Mouse (Mus musculus): ENCODE data around the gene Esrrg.
A peak's percentile ranks its signal among the peaks of the same experiment; 100 is the strongest.

Gene Esrrg

DNA sequence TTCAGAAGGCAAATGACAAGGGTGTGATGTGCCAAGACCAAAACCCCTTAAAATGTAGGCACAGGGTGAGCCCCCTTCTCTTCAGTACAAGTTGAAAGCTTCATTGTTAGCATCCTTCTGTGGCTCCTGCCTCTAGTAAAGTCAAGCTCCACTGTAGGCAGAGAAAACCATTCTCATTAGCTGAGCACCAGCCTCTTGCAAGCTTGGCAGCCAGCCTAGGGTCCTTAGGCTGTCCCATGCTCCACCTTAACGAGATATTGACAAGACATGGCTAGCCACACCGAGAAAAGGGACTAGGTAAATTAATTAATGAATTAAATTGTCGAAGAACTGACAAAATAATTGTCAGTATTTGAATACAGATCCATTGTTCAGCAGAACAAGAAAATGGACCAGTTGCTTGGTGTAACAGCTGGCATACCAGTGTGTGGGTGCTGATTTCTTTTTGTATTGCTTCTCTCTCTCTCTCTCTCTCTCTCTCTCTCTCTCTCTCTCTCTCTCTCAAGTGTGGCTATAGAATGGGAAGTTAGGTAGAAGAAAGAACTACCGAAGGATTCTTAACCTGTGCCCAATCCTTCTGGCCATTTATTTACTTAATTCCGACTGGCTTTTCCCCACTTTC, 311.7 kb downstream of the Esrrg start:
- no peak for DNase-seq

DNA sequence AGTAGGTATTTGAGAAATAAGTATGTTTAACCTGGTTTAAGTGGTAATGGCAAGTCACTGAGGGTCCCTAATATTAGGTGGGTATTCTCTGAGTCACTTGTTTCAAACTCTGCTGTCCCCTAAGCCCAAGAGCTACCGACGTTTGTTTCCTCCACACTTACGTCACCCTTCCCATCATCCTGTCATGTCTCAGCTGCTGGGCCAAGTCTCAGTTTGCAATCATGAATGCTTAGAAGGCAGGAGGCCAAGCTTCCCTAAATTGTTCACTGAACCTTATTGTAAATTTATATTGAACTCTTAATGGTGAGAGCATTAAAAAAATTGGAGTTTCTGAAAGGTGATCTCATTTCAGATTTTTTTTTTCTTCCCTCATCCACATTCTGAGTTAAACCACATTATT, 322.6 kb downstream of the Esrrg start:
- no peak for DNase-seq

DNA sequence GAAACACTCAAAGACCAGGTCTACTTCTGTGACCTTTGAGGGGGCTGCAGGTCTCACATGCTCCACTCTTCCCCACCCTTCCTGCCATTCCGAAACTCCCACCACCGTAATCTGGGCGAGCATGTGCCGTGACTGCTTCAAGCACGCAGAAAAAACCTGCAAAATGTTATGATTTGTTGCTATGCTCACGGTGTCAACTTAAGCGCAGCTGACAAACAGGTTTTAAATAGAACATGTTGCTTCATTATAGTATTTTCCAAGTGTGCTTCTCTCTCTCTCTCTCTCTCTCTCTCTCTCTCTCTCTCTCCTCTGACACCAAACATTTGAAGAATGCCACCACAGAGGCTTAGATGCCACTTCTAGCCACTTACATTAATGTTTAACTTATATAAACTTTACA, 330.1 kb downstream of the Esrrg start:
- DNase-seq: no peak

DNA sequence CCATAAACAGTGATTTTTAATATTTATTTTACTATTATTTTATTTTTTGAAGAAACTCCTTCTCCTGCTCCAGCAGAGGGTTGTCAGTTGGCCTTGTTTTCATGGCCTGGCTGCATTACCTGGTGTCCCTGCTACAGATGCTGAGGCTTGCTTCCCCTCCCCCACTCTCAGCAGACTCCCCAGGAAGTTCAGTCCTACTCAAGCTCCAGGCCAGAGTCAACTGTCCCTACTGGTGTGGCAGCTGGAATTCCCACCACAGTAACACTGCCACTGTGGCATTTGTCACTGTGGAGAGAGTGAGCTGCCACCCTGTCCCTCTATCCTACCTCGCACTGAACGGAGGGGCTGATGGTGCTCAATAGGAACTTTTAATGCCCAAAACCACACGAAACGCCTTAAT, 330.5 kb downstream of the Esrrg start:
- no peak for DNase-seq

DNA sequence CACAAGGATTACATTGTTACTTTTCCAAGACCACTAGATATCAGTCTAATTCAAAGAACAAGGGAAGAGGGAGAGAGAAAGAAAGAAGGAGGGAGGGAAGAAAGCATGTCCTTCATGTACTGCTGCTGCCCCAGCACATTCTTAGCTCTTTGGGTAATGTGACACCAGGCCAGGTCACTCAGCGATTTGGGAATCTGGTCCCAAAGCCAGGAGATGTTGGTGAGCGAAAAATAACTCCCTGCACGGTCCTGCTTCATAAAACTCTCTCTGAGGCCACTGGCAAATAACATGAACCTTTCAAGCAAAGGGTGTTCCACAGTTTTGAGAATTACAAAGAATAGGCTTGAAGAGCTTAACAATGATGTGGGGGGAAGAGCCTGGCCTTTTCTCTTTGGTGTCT, 342.9 kb downstream of the Esrrg start:
- no peak for DNase-seq

DNA sequence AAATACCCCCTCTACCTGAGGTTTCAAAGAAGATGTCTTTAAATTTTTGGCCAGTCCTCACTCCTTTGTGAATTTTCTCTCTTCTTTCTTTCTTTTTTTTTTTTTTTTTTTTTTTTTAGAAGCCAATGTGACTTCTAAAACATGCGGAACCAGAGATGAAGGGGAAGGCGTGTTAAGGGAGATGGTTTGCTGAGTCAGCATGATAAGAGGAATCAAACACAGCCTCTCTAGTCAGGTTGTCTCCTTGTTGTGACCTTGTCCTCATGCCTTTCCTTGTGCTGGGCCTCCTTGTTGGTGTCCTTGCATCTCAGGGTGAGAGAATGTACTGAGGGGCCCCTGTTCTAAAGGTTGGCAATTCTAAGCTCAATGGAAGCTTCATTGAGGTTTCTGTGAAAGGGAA, 348.1 kb downstream of the Esrrg start:
- DNase-seq: no peak

DNA sequence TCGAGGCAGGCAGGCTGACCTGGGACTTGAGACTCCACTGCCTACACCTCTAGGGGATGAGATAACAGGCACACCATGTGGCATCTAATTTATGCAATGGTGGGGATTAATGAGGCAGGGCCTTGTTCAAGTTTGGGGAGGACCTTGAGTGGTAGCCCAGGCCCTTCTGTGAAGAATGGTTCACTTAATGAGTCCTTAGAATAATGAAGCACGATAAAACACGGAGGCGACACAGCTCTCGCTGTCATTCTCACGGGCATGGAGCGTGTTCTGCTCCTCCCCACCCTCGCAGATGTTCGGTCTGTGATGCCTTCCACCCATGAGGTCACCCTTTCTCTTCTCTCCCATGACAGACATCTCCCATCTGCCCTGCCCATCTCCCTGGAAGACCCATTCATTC, 350.6 kb downstream of the Esrrg start:
- no peak for DNase-seq

DNA sequence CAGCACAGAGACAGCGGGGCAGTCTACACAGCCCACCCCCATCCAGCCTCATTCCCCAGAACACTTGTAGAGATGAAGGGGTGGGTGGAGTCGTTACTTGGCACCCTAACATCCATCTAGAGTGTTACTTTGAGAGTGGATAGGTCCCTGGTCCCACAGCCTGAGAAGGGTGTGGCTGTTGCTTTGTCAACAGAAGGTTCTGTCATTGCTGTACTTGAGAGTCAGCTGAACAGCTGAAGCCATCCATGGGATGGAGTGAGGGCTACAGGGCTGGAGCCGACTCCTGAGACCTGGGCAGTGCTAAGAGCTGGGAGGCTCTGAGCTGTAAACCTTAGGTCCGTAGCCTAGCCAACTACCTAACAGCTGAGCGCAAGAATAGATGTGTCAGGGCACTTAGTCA, 352.9 kb downstream of the Esrrg start:
- no peak for DNase-seq

DNA sequence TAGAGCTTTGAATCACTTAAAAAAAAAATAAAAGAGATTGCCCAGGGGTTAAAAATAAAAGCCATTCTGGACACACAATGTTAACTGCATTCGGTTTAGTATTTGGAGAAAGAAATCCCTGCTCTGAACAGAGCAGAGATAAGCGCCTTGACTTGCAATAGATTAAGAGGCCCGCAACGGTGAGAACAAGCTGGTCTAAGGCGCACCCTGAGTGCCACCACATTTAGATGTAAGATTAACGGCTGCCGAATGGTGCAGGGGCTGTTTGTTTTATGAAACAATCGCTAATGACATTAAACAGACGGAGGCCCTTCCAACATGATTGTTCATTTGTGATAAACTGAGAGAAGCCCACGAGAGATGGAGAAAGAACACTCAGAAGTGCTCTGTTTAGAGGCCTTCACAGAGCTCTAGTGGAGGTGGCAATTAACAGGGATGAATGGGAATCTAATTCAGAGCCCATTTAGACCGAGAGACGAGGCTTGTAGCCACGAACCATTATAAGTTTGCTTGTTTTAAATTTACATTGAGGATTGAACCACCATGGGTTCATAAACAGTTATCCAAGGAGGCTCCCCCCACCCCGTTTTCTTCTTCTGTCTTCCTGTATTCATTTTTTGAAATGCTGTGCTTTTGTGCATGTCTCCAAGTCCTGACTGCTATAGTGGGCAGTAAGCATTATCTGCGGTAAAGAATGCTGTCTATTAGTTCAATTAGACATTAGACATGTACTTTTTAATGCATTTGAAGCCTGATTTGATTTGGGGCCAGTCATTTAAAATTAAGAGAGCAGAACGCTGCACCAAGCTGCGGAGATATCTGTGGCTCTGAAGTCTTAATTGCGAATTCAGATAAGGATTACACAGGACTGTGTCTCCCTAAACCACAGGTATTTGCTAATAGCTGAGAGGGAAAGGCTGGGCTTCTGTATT, 356.5 kb downstream of the Esrrg start:
- no peak for DNase-seq

DNA sequence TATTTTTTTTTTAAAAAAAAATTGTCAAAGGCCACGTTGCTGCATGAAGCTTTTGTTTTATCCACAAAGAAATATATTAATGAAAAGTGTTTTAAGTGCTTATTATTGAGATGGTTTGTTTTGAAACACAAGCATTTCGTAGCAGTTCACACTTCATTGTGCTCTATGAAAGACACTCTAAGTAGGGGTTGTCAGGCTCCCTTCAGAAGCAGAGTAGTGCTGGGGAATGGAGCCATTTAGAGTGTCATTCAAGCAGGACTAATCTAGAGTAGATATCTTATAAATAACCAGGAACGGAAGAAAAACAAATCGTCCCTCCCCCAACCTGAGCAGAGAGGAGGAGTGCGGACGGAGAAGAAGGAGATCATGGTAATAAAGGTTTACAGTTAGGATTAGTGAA, 357.3 kb downstream of the Esrrg start:
- DNase-seq: no peak

DNA sequence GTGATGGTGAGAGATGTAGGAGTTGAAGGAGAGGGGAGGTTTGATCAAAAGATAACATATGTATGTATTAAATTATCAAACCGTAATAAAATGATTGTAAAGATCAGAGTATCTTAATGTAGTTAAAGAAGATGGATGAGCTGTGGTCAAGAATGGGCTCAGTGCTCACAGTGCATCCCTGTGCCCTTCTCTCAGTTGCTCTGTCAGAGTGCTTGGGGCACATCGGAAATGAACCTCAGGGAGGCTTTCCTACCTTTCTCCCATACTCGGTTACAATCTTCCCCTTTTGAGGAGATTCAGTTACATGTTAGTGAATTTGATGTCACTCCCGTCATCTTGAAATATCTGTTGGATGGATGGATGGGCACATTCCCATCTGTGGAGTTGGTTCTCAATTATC, 359.8 kb downstream of the Esrrg start:
- DNase-seq: no peak

DNA sequence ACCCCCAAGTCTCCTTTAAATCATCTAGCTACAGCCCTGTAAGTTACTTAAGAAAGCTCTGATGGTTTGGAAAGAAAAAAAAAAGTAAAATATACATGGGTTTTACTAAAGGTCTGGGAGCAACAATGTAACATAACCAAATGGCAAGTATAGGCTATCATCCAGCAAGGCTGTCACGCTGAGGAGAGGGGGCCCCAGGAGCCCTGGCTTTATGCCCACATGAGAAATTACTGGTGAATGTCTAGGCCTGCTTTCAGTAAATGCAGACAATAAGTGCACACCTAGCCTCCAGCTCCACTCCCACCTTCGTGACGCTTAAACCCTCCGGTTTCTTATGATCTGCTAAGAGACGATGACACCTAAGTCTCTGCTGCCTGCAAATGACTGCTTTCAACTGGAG, 360.9 kb downstream of the Esrrg start:
- no peak for DNase-seq

DNA sequence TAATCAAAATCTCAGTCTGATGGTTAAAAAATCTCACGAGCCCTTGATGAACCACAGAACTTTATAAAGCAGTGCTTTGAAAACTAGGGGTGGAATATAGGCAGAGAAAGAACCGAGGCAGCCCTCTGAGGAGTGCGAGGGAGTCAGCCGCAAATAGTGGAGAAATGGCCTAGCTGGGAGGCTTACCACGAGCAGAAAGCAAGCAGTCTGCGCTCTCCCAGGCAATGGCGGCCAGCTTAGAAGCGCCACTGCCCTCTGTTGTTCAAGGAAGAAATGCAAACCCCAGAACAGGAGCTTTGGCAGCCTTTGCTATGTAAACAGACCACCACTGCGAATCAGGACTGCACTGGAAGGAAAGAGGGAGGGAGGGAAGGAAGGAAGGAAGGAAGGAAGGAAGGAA, 365.8 kb downstream of the Esrrg start:
- DNase-seq: peak; percentile 5

DNA sequence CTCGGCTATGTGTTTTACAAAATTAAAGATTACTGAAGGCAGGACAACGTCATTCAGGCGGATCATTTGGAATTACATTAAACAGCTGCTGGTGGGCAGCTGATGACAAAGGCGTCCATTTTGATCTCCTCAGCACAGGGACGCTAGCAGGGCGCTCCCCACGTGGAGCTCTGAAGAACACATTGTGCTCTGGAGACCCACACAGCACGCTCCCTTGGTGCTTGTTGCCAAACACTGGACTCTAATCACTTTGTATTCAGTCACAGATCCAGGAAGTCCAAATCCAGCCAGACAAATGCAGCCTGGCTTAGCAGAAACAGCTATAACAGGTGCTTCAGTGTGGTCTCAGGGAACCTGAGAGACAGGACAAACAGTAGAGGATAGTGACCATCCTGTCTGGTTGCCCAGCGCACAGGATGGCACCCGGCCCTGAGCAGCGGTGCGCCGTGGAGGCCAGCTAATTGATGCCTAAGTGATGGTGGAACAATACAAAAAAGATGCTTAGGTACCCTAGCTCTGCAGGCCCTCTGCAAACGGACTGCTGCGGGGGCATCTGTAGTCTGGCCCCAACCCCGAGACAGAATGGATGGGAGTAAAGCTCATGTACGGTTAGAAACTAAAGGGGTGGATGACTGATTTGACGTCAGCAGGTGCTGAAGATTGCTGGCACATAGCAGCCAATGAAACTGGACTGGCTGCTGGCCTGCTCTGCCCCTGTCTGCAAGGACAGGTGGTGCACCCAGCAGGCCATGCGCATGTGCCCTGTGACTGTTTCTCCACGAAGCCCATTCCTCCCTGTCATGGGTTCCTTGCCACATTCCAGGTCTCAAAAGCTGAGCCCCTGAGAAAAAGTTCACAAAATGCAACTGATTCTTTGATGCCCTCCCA, 367.1 kb downstream of the Esrrg start:
- DNase-seq: no peak

DNA sequence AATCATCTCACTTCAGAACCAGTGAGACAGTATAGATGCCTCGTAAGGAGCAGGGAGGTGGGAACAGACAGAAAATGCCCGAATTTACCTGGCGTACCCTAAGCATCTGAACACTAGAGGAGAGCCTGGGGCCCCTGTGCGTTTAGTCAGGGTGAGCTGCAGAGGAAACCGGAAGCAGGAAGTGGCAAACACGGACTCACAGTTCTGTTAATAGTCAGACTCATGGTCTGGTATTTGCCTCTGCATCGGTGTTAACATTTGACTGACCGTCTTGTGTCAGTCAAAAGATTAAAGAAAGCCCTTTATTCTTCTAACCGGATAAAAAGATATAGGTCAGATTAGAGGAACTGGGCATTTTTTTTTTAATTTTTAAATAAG, 367.8 kb downstream of the Esrrg start:
- DNase-seq: no peak

DNA sequence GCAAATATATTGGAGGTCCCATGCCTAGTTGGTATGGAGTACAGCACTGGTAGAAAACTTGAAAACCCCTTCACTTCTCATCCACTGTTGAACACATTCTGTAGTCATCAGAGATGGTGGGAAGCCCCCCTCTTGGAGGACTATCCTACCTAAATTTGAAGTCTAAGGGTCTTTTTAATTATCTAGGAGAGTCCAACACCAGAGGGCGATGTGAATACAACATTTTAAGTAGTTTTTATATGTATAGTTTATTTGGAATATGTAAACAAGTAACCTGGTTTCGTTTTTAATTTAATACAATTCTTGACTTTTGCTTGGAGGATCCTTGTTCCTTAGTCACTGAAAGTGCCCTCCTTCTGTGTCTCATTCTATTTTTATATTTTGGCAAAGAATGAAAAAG, 372.4 kb downstream of the Esrrg start:
- DNase-seq: no peak

DNA sequence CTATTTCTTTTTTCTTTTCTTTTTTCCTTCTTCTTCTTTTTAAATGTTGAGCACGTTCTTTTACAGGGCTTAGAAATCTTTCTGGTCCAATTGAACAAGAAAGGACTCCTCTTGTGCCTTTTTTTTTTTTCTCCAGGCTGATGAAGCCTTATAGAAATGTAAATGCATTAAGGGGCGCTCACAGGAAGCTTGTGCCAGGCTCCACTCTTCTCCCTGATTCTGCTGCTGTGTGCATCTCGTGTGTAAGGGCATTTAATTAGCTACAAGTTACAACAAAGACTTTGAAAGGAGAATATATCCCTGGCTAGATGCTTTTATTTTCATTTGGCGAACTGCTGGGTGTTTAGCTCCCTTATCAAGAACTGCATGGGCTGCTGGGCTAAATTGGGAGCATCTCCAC, 374.6 kb downstream of the Esrrg start:
- DNase-seq: no peak

DNA sequence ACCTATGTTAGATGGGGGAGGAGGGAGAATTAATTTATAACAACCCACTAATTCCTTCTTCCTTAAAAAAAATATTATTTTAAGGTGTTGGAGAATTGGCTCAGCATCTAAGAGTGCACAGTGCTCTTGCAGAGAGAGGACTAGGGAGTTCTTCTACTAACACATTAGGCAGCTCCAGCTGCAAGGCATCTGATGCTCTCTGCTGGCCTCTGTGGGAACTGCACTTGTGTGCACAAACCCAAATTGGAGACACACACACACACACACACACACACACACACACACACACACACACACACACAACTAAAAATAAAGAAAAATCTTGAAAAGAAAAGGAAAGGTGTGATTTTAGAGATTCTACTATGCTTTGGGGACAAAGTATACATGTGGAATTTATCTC, 381.6 kb downstream of the Esrrg start:
- no peak for DNase-seq

DNA sequence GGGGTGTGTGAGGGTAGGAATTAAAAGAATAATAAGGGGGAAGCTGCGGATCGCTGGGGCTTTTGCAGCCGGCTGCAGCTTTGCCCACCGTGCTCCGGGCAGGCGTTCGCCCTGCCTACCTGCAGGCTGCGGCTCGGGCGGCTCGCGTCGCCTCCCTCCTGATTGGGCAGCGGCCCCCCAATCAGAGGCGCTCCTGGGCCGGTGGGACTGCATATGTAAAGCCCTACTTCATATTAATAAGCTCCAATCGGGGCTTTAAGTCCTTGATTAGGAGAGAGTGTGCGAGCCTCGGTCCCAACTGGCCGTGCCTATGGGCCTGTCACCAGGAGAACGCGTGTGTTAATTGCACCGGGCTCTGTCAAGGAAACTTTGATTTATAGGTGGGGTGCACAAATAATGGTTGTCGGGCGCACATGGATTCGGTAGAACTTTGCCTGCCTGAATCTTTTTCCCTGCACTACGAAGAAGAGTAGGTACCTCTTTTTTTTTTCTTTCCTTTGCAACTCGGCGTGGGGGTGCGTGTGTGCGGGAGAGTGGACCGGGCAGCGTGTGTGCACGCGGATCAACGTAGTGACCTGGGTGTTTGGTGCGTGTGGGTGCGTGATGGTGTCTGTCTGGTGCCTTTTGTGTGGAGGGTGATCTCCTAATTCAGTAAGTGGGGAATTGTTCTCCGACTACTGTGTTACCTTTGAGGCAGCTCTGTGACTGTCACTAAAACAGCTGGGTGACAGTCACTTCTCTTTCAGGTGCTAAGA, 389.2 kb downstream of the Esrrg start:
- peak; percentile 29 for DNase-seq

DNA sequence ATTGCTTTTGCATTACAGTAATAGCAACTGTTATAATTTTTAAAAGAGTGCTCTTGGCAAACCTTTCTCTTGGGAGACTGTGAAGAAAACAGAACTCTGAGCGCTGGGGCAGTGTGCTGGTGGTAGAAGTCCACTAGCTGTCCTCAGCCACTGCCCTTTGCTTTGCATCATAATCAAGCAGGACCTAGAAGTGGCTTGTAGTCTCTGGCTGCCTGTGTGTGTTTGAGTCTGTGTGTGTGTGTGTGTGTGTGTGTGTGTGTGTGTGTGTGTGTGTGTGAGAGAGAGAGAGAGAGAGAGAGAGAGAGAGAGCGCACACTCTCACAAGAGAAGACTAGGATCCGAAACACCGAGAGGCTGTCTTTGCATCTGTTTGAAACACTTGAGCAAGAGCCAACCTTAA, 390.5 kb downstream of the Esrrg start:
- no peak for DNase-seq

DNA sequence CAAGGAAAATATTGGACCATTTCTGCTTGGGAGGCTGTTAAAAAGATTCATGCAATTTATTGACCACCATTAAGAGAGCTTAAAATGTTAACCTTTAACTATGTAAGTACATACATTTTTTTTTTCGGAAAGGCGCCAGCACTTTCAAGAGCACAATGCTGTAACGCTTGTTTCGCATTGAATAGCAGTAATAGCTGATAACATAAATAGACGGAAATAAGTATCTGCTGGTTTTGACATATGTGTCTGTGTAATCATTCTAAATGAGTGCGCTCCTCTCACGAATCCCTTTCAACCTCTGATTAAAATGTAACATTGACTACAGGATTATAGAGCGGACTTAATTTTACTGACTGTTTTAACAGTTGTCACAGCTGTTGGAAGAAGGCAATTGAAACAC, 391.6 kb downstream of the Esrrg start:
- DNase-seq: no peak

DNA sequence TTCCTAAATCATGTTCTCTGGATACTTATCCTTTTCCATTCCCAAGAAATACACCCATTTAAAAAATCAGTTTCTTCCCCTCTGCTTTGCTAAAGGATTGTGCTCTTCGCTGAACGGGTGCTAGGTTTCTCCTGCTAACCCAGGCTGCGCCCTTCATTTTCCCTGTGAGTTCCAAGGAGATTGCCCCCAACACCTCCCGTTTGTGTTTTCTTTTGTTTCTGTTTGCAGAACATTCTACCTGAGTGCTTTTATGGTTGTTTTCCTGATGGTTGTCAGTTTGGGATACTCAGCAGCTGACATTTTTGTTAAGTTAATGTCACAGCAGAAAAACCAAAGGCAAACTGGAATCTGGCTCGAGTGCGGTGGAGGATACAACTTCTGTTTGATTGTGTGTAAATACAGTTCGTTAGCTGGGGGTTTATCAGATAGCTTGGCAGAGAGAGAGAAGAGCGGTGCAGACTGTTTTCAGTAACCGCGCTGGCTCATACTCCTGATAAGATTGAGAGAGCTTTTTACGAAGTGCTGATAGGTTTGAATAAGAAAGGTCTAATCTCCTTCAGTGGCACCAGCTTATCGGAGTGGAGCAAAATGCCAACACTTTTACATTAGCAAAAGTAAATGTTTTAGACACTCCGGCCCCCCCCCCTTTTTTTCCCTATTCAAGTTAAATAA, 398.4 kb downstream of the Esrrg start:
- DNase-seq: no peak

Measured in cerebellum, adult 11 months (tissue).